In genomic region chr9:97020152-97020551, GRCm38 (mm10) we compare ENCODE assay signal across 25 mouse cellular contexts. TPM values are rescaled to one million over a fixed set of nuclear protein-coding genes. Genes with fewer than 3 reads are reported as not detected.
A peak's percentile ranks its signal among the peaks of the same experiment; 100 is the strongest.
DNase-seq lines count a peak whose midpoint lies in the region; ATAC-seq and TF ChIP-seq lines count a peak whose summit lies in the region.
"Had no signal": no experiment of that assay in that cellular context is flagged by ENCODE, and none has a peak within 500 bp of the region (broad histone marks: within the 10 kb centered on the region; RNA-seq: fewer than 3 reads in every experiment).

No protein-coding gene starts in this region.

- 85% methylated on average over 8 of the region's 8 CpGs for WGBS in midbrain, embryonic 10.5 days
- WGBS in midbrain, embryonic 15.5 days = 86% methylated on average over 8 of the region's 8 CpGs
- 78% methylated on average over 8 of the region's 8 CpGs for WGBS in hindbrain, postnatal 0 days

- no peak for TF ChIP-seq CTCF in hindbrain, postnatal 0 days (IDR thresholded peaks at IDR 0.05; ENCODE audit: low read depth)

- no peaks in the 10 kb centered on the region for H3K36me3 ChIP-seq in midbrain, embryonic 10.5 days
- no peaks in the 10 kb centered on the region for H3K36me3 ChIP-seq in midbrain, embryonic 15.5 days (replicated peaks)
- H3K36me3 ChIP-seq in hindbrain, postnatal 0 days (ENCODE audit: insufficient read depth, low read length) = no peaks in the 10 kb centered on the region
- H3K36me3 ChIP-seq: heart, embryonic 13.5 days; intestine, embryonic 15.5 days; liver, embryonic 12.5 days had no signal

- H3K27me3 ChIP-seq in midbrain, embryonic 10.5 days (ENCODE audit: low read depth, poor library complexity, severe bottlenecking) = peaks cover 18% of the 10 kb centered on the region
- H3K27me3 ChIP-seq in midbrain, embryonic 15.5 days (replicated peaks) = no peaks in the 10 kb centered on the region
- no peaks in the 10 kb centered on the region for H3K27me3 ChIP-seq in hindbrain, postnatal 0 days (ENCODE audit: insufficient read depth, low read length)
- H3K27me3 ChIP-seq: intestine, embryonic 15.5 days had no signal

- no peak for ATAC-seq in midbrain, embryonic 15.5 days (replicated peaks)
- ATAC-seq in hindbrain, postnatal 0 days = no peak
- ATAC-seq: CD4-positive, CD25-positive, alpha-beta regulatory T cell, adult 4 months; forebrain, embryonic 14.5 days; intestine, embryonic 15.5 days; liver, embryonic 12.5 days; liver, postnatal 0 days had no signal

- H3K27ac ChIP-seq in midbrain, embryonic 10.5 days (replicated peaks) = peak overlapping the region; percentile 98; the same call in 1 of the 2 replicates
- H3K27ac ChIP-seq in midbrain, embryonic 15.5 days = no peak overlapping the region
- H3K27ac ChIP-seq in hindbrain, postnatal 0 days = peak overlapping the region; percentile 96; the same call in 1 of the 2 replicates
- H3K27ac ChIP-seq: heart, embryonic 13.5 days; intestine, embryonic 15.5 days; liver, embryonic 12.5 days had no signal

- no peaks in the 10 kb centered on the region for H3K9me3 ChIP-seq in midbrain, embryonic 10.5 days (replicated peaks)
- H3K9me3 ChIP-seq in midbrain, embryonic 15.5 days = no peaks in the 10 kb centered on the region
- no peaks in the 10 kb centered on the region for H3K9me3 ChIP-seq in hindbrain, postnatal 0 days (ENCODE audit: low read length)
- H3K9me3 ChIP-seq: heart, embryonic 13.5 days; intestine, embryonic 15.5 days; liver, embryonic 12.5 days had no signal

- H3K9ac ChIP-seq in midbrain, embryonic 15.5 days = no peak overlapping the region
- no peak overlapping the region for H3K9ac ChIP-seq in hindbrain, postnatal 0 days (replicated peaks; ENCODE audit: low read length)
- H3K9ac ChIP-seq: heart, embryonic 13.5 days; intestine, embryonic 15.5 days; liver, embryonic 12.5 days; liver, postnatal 0 days had no signal

- no peak overlapping the region for H3K4me2 ChIP-seq in midbrain, embryonic 15.5 days
- no peak overlapping the region for H3K4me2 ChIP-seq in hindbrain, postnatal 0 days (ENCODE audit: low read depth, low read length)
- H3K4me2 ChIP-seq: intestine, embryonic 15.5 days; liver, embryonic 12.5 days had no signal

- peak; percentile 10 to 12 for DNase-seq in adrenal gland, postnatal 36 days
- no peak for DNase-seq in adrenal gland, adult 18-20 months (ENCODE audit: low spot score in 2 of 2)
- DNase-seq in midbrain, embryonic 10.5 days (ENCODE audit: low spot score) = no peak
- DNase-seq in hindbrain, postnatal 0 days (ENCODE audit: low spot score) = no peak
- no peak for DNase-seq in kidney, postnatal 36 days
- DNase-seq in ovary, adult 18-20 months (ENCODE audit: low spot score) = no peak
- DNase-seq: cerebellum, adult 9-10 months; cerebellum, postnatal 36 days; gastrocnemius, postnatal 25 days; heart, adult 18-20 months; heart, postnatal 10 days; kidney, adult 2 months; kidney, postnatal 4 days; liver, postnatal 0 days; lung, postnatal 36 days; right cerebral cortex, adult 18-20 months; spleen, adult 18-20 months; thymus, postnatal 14 days had no signal

- peaks cover 44% of the 10 kb centered on the region for H3K4me1 ChIP-seq in midbrain, embryonic 10.5 days
- peaks cover 34% of the 10 kb centered on the region for H3K4me1 ChIP-seq in midbrain, embryonic 15.5 days
- H3K4me1 ChIP-seq in hindbrain, postnatal 0 days (ENCODE audit: insufficient read depth, low read length) = peaks cover 14% of the 10 kb centered on the region

- no peak overlapping the region for H3K4me3 ChIP-seq in midbrain, embryonic 10.5 days
- no peak overlapping the region for H3K4me3 ChIP-seq in midbrain, embryonic 15.5 days
- no peak overlapping the region for H3K4me3 ChIP-seq in hindbrain, postnatal 0 days (ENCODE audit: low read length)
- H3K4me3 ChIP-seq: heart, embryonic 13.5 days; intestine, embryonic 15.5 days; liver, embryonic 12.5 days had no signal

RNA-seq across cellular contexts. Expression of gene Spsb4, which starts 1.5 kb away (rescaled TPM):
- total RNA-seq in adrenal gland, postnatal 36 days (2021) = under 1 TPM; 0.93 to 0.99 TPM
- total RNA-seq in adrenal gland, adult 18-20 months (2021) = 1 to 10 TPM in 1 of 2 experiments, under 1 TPM in 1; 0.45 to 1.1 TPM
- 174 and 175 TPM in 2 replicates for polyA plus RNA-seq in midbrain, embryonic 10.5 days (2016; fragmentation: Nextera tagmentation; extraction: Ambion mirVana)
- polyA plus RNA-seq in midbrain, embryonic 15.5 days (2015; fragmentation: Nextera tagmentation; extraction: Ambion mirVana) = 31.7 and 39.0 TPM in 2 replicates
- 67.1 and 82.8 TPM in 2 replicates for total RNA-seq in hindbrain, postnatal 0 days (2014; rRNA removed)
- polyA plus RNA-seq in hindbrain, postnatal 0 days (2015; fragmentation: Nextera tagmentation; extraction: Ambion mirVana) = 36.2 and 37.2 TPM in 2 replicates
- total RNA-seq: neutrophil, adult 5-6 weeks had no signal
- polyA plus RNA-seq: CD4-positive, CD25-positive, alpha-beta regulatory T cell, adult 4 months had no signal

Comparison
In these comparisons a context has a peak if more than half of its experiments do, and no peak if none do; other contexts are left out.
1. DNase-seq: peak in adrenal gland, postnatal 36 days (2 of 2); none in adrenal gland, adult 18-20 months (0 of 2), midbrain, embryonic 10.5 days (single experiment), hindbrain, postnatal 0 days (single experiment), kidney, postnatal 36 days (0 of 2) and ovary, adult 18-20 months (single experiment).
2. RNA of gene Spsb4, which starts 1.5 kb away (total RNA-seq): 67.1 to 82.8 TPM in hindbrain, postnatal 0 days; 0.45 to 1.1 TPM in adrenal gland, adult 18-20 months and 0.93 to 0.99 TPM in adrenal gland, postnatal 36 days; every median in the first group is over 10 times any median in the second.